In the genomic region with DNA sequence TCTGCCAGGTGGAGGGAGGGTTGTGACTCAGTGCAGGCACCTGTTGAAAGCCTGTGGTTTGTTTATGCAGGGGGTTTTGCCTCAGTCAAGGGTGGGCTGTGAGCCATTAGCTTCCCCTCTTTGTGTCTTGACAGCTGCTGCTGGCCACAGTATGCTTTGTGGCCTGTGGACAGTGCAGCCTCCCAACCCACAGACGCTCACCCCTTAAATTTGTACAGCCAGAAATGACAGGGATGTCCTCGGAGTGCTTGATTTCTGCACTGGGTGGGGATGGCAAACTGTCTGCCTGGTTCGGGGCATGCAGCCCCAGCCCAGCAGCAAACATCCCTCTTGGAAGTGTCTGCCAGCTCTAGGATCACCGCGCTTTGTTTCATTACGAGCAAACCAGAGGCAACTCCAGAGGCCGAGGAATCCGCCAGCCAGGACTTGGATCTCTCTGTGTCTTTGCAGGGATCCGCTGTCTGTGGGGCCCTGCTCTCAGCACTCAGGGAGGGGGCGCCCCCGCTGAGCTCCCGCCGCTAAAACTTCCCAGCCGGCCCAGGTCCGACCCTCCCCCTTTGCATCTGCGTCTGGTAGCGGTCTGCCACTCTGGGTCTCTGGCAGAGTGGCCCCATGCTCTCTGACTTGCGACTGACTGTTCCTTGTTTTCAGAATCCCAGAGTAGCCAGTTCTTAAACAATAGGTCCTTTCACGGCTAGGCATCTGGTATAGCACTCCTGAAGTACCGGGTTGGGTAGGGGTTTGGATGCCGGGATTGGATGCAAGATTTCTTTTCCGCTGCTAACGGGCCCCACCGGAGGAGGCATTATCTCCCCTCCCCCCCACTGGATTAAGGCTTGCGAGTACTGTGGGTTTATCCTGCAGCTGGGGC, we compare ENCODE assay signal across 9 mouse cellular contexts. TPM values are rescaled to one million over a fixed set of nuclear protein-coding genes. Genes with fewer than 3 reads are reported as not detected.
DNase-seq lines count a peak whose midpoint lies in the region; ATAC-seq and TF ChIP-seq lines count a peak whose summit lies in the region.
"Not testable (repeated sequence)": the region's sequence is repeated elsewhere in the genome, so short reads cannot be mapped to it uniquely, and the experiment has no call there.
"Had no signal": no experiment of that assay in that cellular context is flagged by ENCODE, and none has a peak within 500 bp of the region (broad histone marks: within the 10 kb centered on the region; RNA-seq: fewer than 3 reads in every experiment).

A gene (plus strand): TSS at position 207 of the 871 bp plus-strand sequence.

- not testable (repeated sequence) for TF ChIP-seq CTCF in heart, postnatal 0 days (IDR thresholded peaks at IDR 0.05; ENCODE audit: low read depth); lung, postnatal 0 days (IDR thresholded peaks at IDR 0.05)

- H3K4me3 ChIP-seq in embryonic facial prominence, embryonic 15.5 days (replicated peaks), result peak within 1 kb of the TSS; percentile 28
- peak within 1 kb of the TSS; percentile 24; the same call in 1 of the 2 replicates for H3K4me3 ChIP-seq in heart, postnatal 0 days (ENCODE audit: low read depth, low read length)
- H3K4me3 ChIP-seq in intestine, embryonic 14.5 days (ENCODE audit: low read depth, low read length); limb, embryonic 11.5 days (ENCODE audit: low read depth, low read length); lung, postnatal 0 days (ENCODE audit: low read depth, low read length): not testable (repeated sequence)
- H3K4me3 ChIP-seq in neural tube, embryonic 12.5 days, result peak within 1 kb of the TSS; percentile 18; the same call in 1 of the 2 replicates

- not testable (repeated sequence) for H3K36me3 ChIP-seq in embryonic facial prominence, embryonic 15.5 days; heart, postnatal 0 days (replicated peaks; ENCODE audit: control insufficient read depth, insufficient read depth, low read length); intestine, embryonic 14.5 days (ENCODE audit: control insufficient read depth, insufficient read depth, low read length); limb, embryonic 11.5 days (ENCODE audit: control insufficient read depth, insufficient read depth, low read length); lung, postnatal 0 days (ENCODE audit: insufficient read depth, low read length); neural tube, embryonic 12.5 days

- peak; percentile 79 for ATAC-seq in embryonic facial prominence, embryonic 15.5 days (ENCODE audit: insufficient number of reproducible peaks, low FRiP score, low TSS enrichment, low read depth)
- ATAC-seq in frontal cortex, adult (ENCODE audit: low TSS enrichment), result peak; percentile 27; the same call in 1 of the 2 replicates
- ATAC-seq in heart, postnatal 0 days (ENCODE audit: insufficient read depth, low read depth), result peak; percentile 77
- peak; percentile 85 for ATAC-seq in intestine, embryonic 14.5 days (replicated peaks; ENCODE audit: low FRiP score, low TSS enrichment, low read depth)
- ATAC-seq in limb, embryonic 11.5 days (ENCODE audit: insufficient number of reproducible peaks, low FRiP score, low TSS enrichment, low read depth), result peak; percentile 89
- peak; percentile 48 for ATAC-seq in lung, postnatal 0 days
- ATAC-seq in neural tube, embryonic 12.5 days (ENCODE audit: low FRiP score, low read depth), result peak; percentile 85

- WGBS in embryonic facial prominence, embryonic 15.5 days, result no CpG with 5 or more reads among the region's 25 CpGs
- WGBS in heart, postnatal 0 days, result no CpG with 5 or more reads among the region's 25 CpGs
- no CpG with 5 or more reads among the region's 25 CpGs for WGBS in intestine, embryonic 14.5 days
- no CpG with 5 or more reads among the region's 25 CpGs for WGBS in limb, embryonic 11.5 days
- WGBS in lung, postnatal 0 days, result no CpG with 5 or more reads among the region's 25 CpGs
- WGBS in neural tube, embryonic 12.5 days, result no CpG with 5 or more reads among the region's 25 CpGs

- H3K9ac ChIP-seq in embryonic facial prominence, embryonic 15.5 days; heart, postnatal 0 days (replicated peaks; ENCODE audit: low read depth, low read length); limb, embryonic 11.5 days (ENCODE audit: low read length); lung, postnatal 0 days (replicated peaks; ENCODE audit: low read depth); neural tube, embryonic 12.5 days: not testable (repeated sequence)
- 0 out of 2 replicates have a peak within 1 kb of the TSS, but pooled peaks have one; percentile 30 for H3K9ac ChIP-seq in intestine, embryonic 14.5 days (ENCODE audit: low read length)

- not testable (repeated sequence) for H3K9me3 ChIP-seq in embryonic facial prominence, embryonic 15.5 days (replicated peaks); heart, postnatal 0 days (replicated peaks; ENCODE audit: control insufficient read depth, low read length); intestine, embryonic 14.5 days (ENCODE audit: control insufficient read depth, low read length); limb, embryonic 11.5 days (ENCODE audit: control insufficient read depth, low read length); lung, postnatal 0 days (ENCODE audit: low read length); neural tube, embryonic 12.5 days

- not testable (repeated sequence) for TF ChIP-seq EP300 in heart, postnatal 0 days (IDR thresholded peaks at IDR 0.05; ENCODE audit: low read depth); lung, postnatal 0 days (IDR thresholded peaks at IDR 0.05)

- not testable (repeated sequence) for H3K4me1 ChIP-seq in embryonic facial prominence, embryonic 15.5 days; heart, postnatal 0 days (ENCODE audit: control insufficient read depth, insufficient read depth); intestine, embryonic 14.5 days (replicated peaks; ENCODE audit: control insufficient read depth, insufficient read depth, low read length); limb, embryonic 11.5 days (ENCODE audit: control insufficient read depth, insufficient read depth, low read length); lung, postnatal 0 days (ENCODE audit: insufficient read depth, low read depth, low read length); neural tube, embryonic 12.5 days

- not testable (repeated sequence) for H3K27me3 ChIP-seq in embryonic facial prominence, embryonic 15.5 days; heart, postnatal 0 days (ENCODE audit: control insufficient read depth, insufficient read depth, low read length); intestine, embryonic 14.5 days (replicated peaks; ENCODE audit: control insufficient read depth, insufficient read depth, low read length); limb, embryonic 11.5 days (ENCODE audit: control insufficient read depth, insufficient read depth, low read length); lung, postnatal 0 days (replicated peaks; ENCODE audit: insufficient read depth, low read length); neural tube, embryonic 12.5 days (replicated peaks)

- not testable (repeated sequence) for DNase-seq in heart, postnatal 0 days (ENCODE audit: low spot score); intestine, embryonic 14.5 days (ENCODE audit: low spot score); limb, embryonic 11.5 days (ENCODE audit: low spot score); lung, postnatal 0 days (ENCODE audit: low spot score)

- H3K27ac ChIP-seq in embryonic facial prominence, embryonic 15.5 days (replicated peaks), result peak within 1 kb of the TSS; percentile 83
- peak within 1 kb of the TSS; percentile 70 for H3K27ac ChIP-seq in heart, postnatal 0 days (ENCODE audit: low read depth)
- peak within 1 kb of the TSS; percentile 77; the same call in 1 of the 2 replicates for H3K27ac ChIP-seq in intestine, embryonic 14.5 days (ENCODE audit: low read depth)
- H3K27ac ChIP-seq in limb, embryonic 11.5 days (replicated peaks; ENCODE audit: low read depth, low read length), result peak within 1 kb of the TSS; percentile 65; the same call in 1 of the 2 replicates
- not testable (repeated sequence) for H3K27ac ChIP-seq in lung, postnatal 0 days (ENCODE audit: low read length)
- peak within 1 kb of the TSS; percentile 77 for H3K27ac ChIP-seq in neural tube, embryonic 12.5 days

- H3K4me2 ChIP-seq in embryonic facial prominence, embryonic 15.5 days (replicated peaks), result peak within 1 kb of the TSS; percentile 36; the same call in 1 of the 2 replicates
- H3K4me2 ChIP-seq in heart, postnatal 0 days (ENCODE audit: low read depth, low read length), result peak within 1 kb of the TSS; percentile 45
- H3K4me2 ChIP-seq in intestine, embryonic 14.5 days (ENCODE audit: low read length), result peak within 1 kb of the TSS; percentile 34; the same call in 1 of the 2 replicates
- not testable (repeated sequence) for H3K4me2 ChIP-seq in limb, embryonic 11.5 days (ENCODE audit: low read depth, severe bottlenecking); lung, postnatal 0 days (replicated peaks; ENCODE audit: low read depth, low read length); neural tube, embryonic 12.5 days (replicated peaks)

RNA-seq across cellular contexts. Expression of the gene that starts here (rescaled TPM):
- polyA plus RNA-seq in embryonic facial prominence, embryonic 15.5 days (2015; fragmentation: Nextera tagmentation; extraction: Ambion mirVana), result 1.00 and 2.8 TPM in 2 replicates
- 0.46 and 2.4 TPM in 2 replicates for total RNA-seq in heart, postnatal 0 days (2014; rRNA removed; ENCODE audit: low replicate concordance)
- 0.23 and 0.26 TPM in 2 replicates for polyA plus RNA-seq in heart, postnatal 0 days (2015; fragmentation: Nextera tagmentation; extraction: Ambion mirVana)
- polyA plus RNA-seq in intestine, embryonic 14.5 days (2014; fragmentation: Nextera tagmentation; extraction: Ambion mirVana), result 1.3 and 1.8 TPM in 2 replicates
- 2.9 and 3.6 TPM in 2 replicates for polyA plus RNA-seq in limb, embryonic 11.5 days (2014; fragmentation: Nextera tagmentation; extraction: Ambion mirVana)
- polyA plus RNA-seq in lung, postnatal 0 days (2015; fragmentation: Nextera tagmentation; extraction: Ambion mirVana), result 0.58 and 0.82 TPM in 2 replicates
- 5.4 and 6.1 TPM in 2 replicates for polyA plus RNA-seq in neural tube, embryonic 12.5 days (2016; fragmentation: Nextera tagmentation; extraction: Ambion mirVana)
- total RNA-seq: heart, postnatal 25 days had no signal
- polyA plus RNA-seq: macrophage had no signal

Comparison
In these comparisons a context has a peak if more than half of its experiments do, and no peak if none do; other contexts are left out.
1. Peak in ATAC-seq in lung, postnatal 0 days; RNA of the gene not detected or under 1 TPM.
2. ATAC-seq: peak in every context shown above with its lines; median percentile 89 in limb, embryonic 11.5 days; 85 in intestine, embryonic 14.5 days; 85 in neural tube, embryonic 12.5 days; 79 in embryonic facial prominence, embryonic 15.5 days; 77 in heart, postnatal 0 days; 48 in lung, postnatal 0 days; 27 in frontal cortex, adult.